Mouse (Mus musculus) liver, postnatal 0 days (tissue): Measurements from ENCODE around the gene Tlk2.

Experiments used
- CTCF ChIP-seq: sonication (generic); IDR thresholded peaks from 2 replicates; pipeline ENCODE4 v1.5.1; 2016; ENCODE audit warnings: antibody characterized with exemption, low read depth
- EP300 ChIP-seq: IDR thresholded peaks from 2 replicates; pipeline ENCODE4 v1.6.1; 2016; ENCODE audit warnings: antibody characterized with exemption, low read depth, mild to moderate bottlenecking

DNA sequence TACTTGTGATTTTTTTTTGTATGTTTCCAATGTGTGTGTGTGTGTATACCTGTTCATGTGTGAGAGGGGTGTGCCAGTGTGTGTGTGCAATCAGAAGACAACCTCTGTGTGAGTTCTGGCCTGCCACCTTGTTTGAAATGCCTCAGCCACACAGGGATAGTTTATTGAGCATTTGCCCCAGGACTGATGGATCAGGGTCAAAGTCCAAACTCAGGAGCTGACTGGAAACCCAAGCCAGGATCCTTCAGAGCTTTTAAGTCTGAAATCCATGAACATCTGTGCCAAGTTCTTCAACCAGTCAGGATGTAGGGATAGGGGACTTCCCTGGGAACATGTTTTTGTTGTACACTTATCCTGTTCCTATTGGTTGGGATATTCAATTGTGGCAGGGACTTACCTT is 20.6 kb upstream of the Tlk2 start:
- TF ChIP-seq EP300, result no peak
- TF ChIP-seq CTCF, result no peak
